Mouse (Mus musculus) cerebellum, adult 2 months (tissue): Measurements from ENCODE around the gene Igtp. TPM values are rescaled to one million over a fixed set of nuclear protein-coding genes. Genes with fewer than 3 reads are reported as not detected.
"Not testable (repeated sequence)": the region's sequence is repeated elsewhere in the genome, so short reads cannot be mapped to it uniquely, and the experiment has no call there.

ENCODE experiments used
- DNase-seq, 2 experiments: peaks; one replicate each; pipeline ENCODE4 v3.0.0; 2021
- H3K27ac ChIP-seq: fragments of 200-500 bp; 2 replicates; pipeline ENCODE4 v1.5.1; 2012; ENCODE audit warnings: low read length, control low read depth, inconsistent platforms; ENCODE audit not compliant: insufficient read depth
- H3K27me3 ChIP-seq: fragments of 200-500 bp; 2 replicates; pipeline ENCODE4 v1.6.1; 2012; ENCODE audit warnings: inconsistent platforms, mild to moderate bottlenecking, low read length, moderate library complexity; ENCODE audit not compliant: control insufficient read depth, insufficient read depth
- H3K4me1 ChIP-seq: fragments of 200-500 bp; 2 replicates; pipeline ENCODE4 v1.6.1; 2011; ENCODE audit warnings: low read length; ENCODE audit not compliant: control insufficient read depth, insufficient read depth
- H3K4me3 ChIP-seq: fragments of 200-500 bp; replicated peaks from 2 replicates; pipeline ENCODE3; 2011; ENCODE audit warnings: mild to moderate bottlenecking, low read depth, low read length, control low read depth; ENCODE audit not compliant: insufficient read depth
- CTCF ChIP-seq: fragments of 200-500 bp; IDR thresholded peaks from 2 replicates; pipeline ENCODE4 v1.5.1; 2011; ENCODE audit warnings: low read depth, mild to moderate bottlenecking, control low read depth, low read length, moderate library complexity, borderline replicate concordance; ENCODE audit not compliant: insufficient read depth
- POLR2A ChIP-seq: fragments of 200-500 bp; IDR thresholded peaks from 2 replicates; pipeline ENCODE4 v1.6.1; 2011; ENCODE audit warnings: low read length, control low read depth, borderline replicate concordance; ENCODE audit not compliant: insufficient read depth
- WGBS: fragments of 180-500 bp; shearing (Covaris S2); methylation state at CpG from one replicate; pipeline ENCODE4 v1.1.7; 2018; 5-methylcytosine and 5-hydroxymethylcytosine counted together
- polyA plus RNA-seq: library from polyadenylated mRNA; depleted of rRNA; stranded (reverse); fragments of >200 nt; gene quantifications from 2 replicates; pipeline ENCODE4 v1.2.3, GENCODE M21; 2012

Gene Igtp
- polyA plus RNA-seq, 1 experiment, result 4.9 TPM

GRCm38 (mm10) chr11:58179563-58179962, 19.8 kb upstream of the Igtp start:
- Histone ChIP-seq H3K27me3 (no peaks in the 10 kb centered on the region), H3K4me1 (no peaks in the 10 kb centered on the region), H3K27ac (no peak overlapping the region), H3K4me3 (no peak overlapping the region)
- peak; percentile 66 to 70 for DNase-seq
- 13% methylated on average over 3 of the region's 3 CpGs for WGBS
- peak; percentile 68 for TF ChIP-seq CTCF
- no peak for TF ChIP-seq POLR2A

- H3K27me3 ChIP-seq, H3K4me1 ChIP-seq, H3K27ac ChIP-seq, H3K4me3 ChIP-seq, DNase-seq: not testable (repeated sequence)
- WGBS, result 94% methylated on average over 6 of the region's 6 CpGs
Observed at GRCm38 (mm10) chr11:58179986-58180385, 19.4 kb upstream of the Igtp start.

- TF ChIP-seq CTCF, result no peak
- no peak for TF ChIP-seq POLR2A
- Histone ChIP-seq H3K4me1 (no peaks in the 10 kb centered on the region), H3K27me3 (no peaks in the 10 kb centered on the region), H3K27ac (no peak overlapping the region), H3K4me3 (no peak overlapping the region)
- DNase-seq, result no peak
- WGBS, result 93% methylated on average over 7 of the region's 7 CpGs
Observed at GRCm38 (mm10) chr11:58180756-58181155, 18.6 kb upstream of the Igtp start.

GRCm38 (mm10) chr11:58183579-58183978, 15.8 kb upstream of the Igtp start:
- WGBS, result 86% methylated on average over 3 of the region's 3 CpGs
- DNase-seq, result no peak
- Histone ChIP-seq H3K4me1 (no peaks in the 10 kb centered on the region), H3K4me3 (no peak overlapping the region), H3K27me3 (no peaks in the 10 kb centered on the region), H3K27ac (no peak overlapping the region)
- TF ChIP-seq CTCF, result no peak
- TF ChIP-seq POLR2A, result no peak

- DNase-seq, result no peak
- TF ChIP-seq POLR2A (no peak), CTCF (no peak)
- H3K4me1 ChIP-seq, result peaks cover 5% of the 10 kb centered on the region
- WGBS, result 94% methylated on average over 6 of the region's 6 CpGs
- H3K27ac ChIP-seq, result no peak overlapping the region
- no peaks in the 10 kb centered on the region for H3K27me3 ChIP-seq
- H3K4me3 ChIP-seq, result no peak overlapping the region
Observed at GRCm38 (mm10) chr11:58189675-58190074, 9.7 kb upstream of the Igtp start.

- peak; percentile 23 to 63 for DNase-seq
- no peak for TF ChIP-seq POLR2A
- TF ChIP-seq CTCF, result no peak
- 18% methylated on average over 3 of the region's 3 CpGs for WGBS
Observed at GRCm38 (mm10) chr11:58193326-58193725, 6.0 kb upstream of the Igtp start.

GRCm38 (mm10) chr11:58193860-58194520, 5.4 kb upstream of the Igtp start:
- Histone ChIP-seq H3K27ac (no peak overlapping the region), H3K4me3 (no peak overlapping the region), H3K27me3 (no peaks in the 10 kb centered on the region), H3K4me1 (peaks cover 5% of the 10 kb centered on the region)
- 62% methylated on average over 4 of the region's 4 CpGs for WGBS
- no peak for DNase-seq
- TF ChIP-seq CTCF (no peak), POLR2A (no peak)

More at GRCm38 (mm10) chr11:58193326-58193725, 6.0 kb upstream of the Igtp start:
- peaks cover 5% of the 10 kb centered on the region for H3K4me1 ChIP-seq
- H3K27me3 ChIP-seq, result no peaks in the 10 kb centered on the region
- H3K27ac ChIP-seq, result peak overlapping the region; percentile 56; the same call in 1 of the 2 replicates
- no peak overlapping the region for H3K4me3 ChIP-seq

GRCm38 (mm10) chr11:58198663-58199062, 693 bp upstream of the Igtp start:
- H3K27ac ChIP-seq, result no peak overlapping the region
- 90% methylated on average over 4 of the region's 4 CpGs for WGBS
- DNase-seq, result no peak
- TF ChIP-seq CTCF (no peak), POLR2A (no peak)
- no peak overlapping the region for H3K4me3 ChIP-seq
- H3K4me1 ChIP-seq, result peaks cover 8% of the 10 kb centered on the region
- no peaks in the 10 kb centered on the region for H3K27me3 ChIP-seq

GRCm38 (mm10) chr11:58200226-58200625, 870 bp downstream of the Igtp start:
- no peak overlapping the region for H3K4me3 ChIP-seq
- H3K27me3 ChIP-seq, result no peaks in the 10 kb centered on the region
- TF ChIP-seq CTCF (no peak), POLR2A (no peak)
- WGBS, result 93% methylated on average over 4 of the region's 4 CpGs
- peaks cover 3% of the 10 kb centered on the region; the same call in 1 of the 2 replicates for H3K4me1 ChIP-seq
- H3K27ac ChIP-seq, result no peak overlapping the region
- DNase-seq, result no peak
